Mouse (Mus musculus): ENCODE measurements around the gene Lin9. TPM values are rescaled to one million over a fixed set of nuclear protein-coding genes. Genes with fewer than 3 reads are reported as not detected.

Lin9 gene
- polyA plus RNA-seq, 1 experiment from 2014 or later = 20.1 TPM

DNA sequence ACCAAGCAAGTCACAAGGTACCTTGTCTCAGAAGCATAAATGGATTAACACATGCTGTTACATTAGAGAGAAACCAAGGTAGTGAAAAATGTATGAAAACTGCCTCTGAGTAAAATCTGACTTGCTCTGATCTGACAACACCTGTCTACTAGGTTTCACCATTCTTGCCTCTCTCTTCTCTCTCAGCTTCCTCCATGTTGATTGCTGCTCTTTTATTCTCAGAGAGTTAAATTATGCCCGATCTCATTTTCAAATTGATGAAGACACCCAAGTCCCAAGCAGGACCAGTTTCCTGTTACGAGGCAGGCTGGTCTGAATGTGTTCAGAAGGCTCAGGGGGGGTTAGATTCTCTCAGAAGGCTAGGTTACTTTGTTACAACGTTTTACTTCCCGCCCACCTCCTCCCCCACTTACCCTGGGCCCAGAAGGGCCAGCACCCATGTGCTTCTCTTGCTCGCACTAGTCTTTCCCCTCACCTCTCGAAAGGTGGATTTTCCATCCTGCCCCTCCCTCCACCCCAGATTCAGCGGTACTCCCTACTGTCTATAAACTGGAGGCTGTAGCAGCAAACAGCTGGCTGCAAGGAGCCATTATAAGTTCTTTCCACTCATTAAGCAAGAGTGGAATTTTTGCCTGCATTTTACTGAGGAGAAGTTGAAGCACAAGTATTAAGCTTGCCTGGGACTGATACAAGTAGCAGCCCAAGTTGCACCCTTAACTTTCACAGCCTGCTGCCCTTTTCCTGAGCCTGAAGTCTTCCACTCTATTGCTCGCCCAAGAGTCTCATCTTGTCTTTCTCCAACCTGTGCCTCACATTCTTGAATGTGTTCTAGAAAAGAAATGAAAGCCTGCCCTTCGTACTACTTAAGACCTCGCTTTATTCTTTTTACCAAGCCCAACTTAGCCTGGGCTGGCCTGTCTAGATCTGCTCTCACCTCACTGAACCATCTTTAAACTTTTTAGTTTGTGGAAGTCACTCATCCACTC, 1.2 kb upstream of the Lin9 start:
- Histone ChIP-seq H3K36me3 (0 out of 2 replicates have a peak, but pooled peaks cover 3% of the 10 kb centered on the region), H3K4me2 (replicated peaks) (peak overlapping the region; percentile 84), H3K9me3 (replicated peaks) (no peaks in the 10 kb centered on the region), H3K27ac (no peak overlapping the region), H3K27me3 (no peaks in the 10 kb centered on the region), H3K9ac (peak overlapping the region; percentile 97), H3K4me1 (peaks cover 22% of the 10 kb centered on the region), H3K4me3 (peak overlapping the region; percentile 95)
- 50% methylated on average over 10 of the region's 10 CpGs for WGBS
- ATAC-seq (ENCODE audit: low FRiP score) = no peak

- Histone ChIP-seq H3K27me3 (no peaks in the 10 kb centered on the region), H3K4me2 (replicated peaks) (peak overlapping the region; percentile 84), H3K9ac (peak overlapping the region; percentile 97), H3K27ac (peak overlapping the region; percentile 92), H3K4me3 (peak overlapping the region; percentile 95), H3K36me3 (0 out of 2 replicates have a peak, but pooled peaks cover 3% of the 10 kb centered on the region), H3K4me1 (peaks cover 25% of the 10 kb centered on the region), H3K9me3 (replicated peaks) (no peaks in the 10 kb centered on the region)
- ATAC-seq (ENCODE audit: low FRiP score) = peak; percentile 77
- WGBS = under 1% methylated on average over 48 of the region's 61 CpGs
These were observed 285 bp upstream of the Lin9 start for GRCm38 (mm10) chr1:180640605-180641125.

DNA sequence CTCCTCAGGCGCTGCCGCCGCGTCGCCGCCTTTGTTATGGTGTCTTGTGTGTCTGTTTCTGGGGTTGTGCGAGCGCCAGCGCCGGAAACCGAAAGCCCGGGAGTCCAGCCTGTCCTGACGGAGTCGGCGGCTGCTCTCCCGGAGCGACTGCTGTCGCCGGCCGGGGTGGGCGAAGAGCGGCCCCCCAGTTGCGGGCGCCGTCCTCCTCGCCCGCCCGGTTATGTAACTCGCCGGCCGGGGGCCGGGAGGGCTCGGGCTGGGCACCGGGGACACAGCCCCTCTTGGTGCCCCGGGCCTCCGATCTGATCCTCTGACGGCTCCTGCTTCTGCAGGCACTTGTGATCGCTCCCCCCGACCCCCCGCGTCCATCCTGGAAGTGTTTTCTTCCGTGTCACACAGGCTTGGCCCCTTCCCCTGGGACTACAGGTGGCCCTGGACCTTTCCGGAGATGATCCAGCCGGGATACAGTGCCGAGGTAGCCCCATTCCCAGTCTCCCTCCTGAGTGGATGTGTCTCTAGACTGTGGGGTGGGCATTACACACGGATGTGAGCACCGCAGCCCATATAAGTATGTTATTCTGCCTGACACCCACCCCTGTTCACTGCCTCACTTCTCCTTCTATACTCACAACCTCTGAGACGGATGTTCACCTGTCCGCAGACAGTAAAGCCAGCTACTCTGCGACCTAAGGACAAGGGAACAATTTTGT, 723 bp downstream of the Lin9 start:
- H3K4me1 ChIP-seq = peaks cover 25% of the 10 kb centered on the region
- H3K27me3 ChIP-seq = no peaks in the 10 kb centered on the region
- peak overlapping the region; percentile 92 for H3K27ac ChIP-seq
- H3K4me2 ChIP-seq (replicated peaks) = peak overlapping the region; percentile 82
- H3K36me3 ChIP-seq = 0 out of 2 replicates have a peak, but pooled peaks cover 3% of the 10 kb centered on the region
- ATAC-seq (ENCODE audit: low FRiP score) = peak; percentile 72
- peak overlapping the region; percentile 97 for H3K9ac ChIP-seq
- no peaks in the 10 kb centered on the region for H3K9me3 ChIP-seq (replicated peaks)
- H3K4me3 ChIP-seq = peak overlapping the region; percentile 95
- WGBS = 3% methylated on average over 45 of the region's 50 CpGs

DNA sequence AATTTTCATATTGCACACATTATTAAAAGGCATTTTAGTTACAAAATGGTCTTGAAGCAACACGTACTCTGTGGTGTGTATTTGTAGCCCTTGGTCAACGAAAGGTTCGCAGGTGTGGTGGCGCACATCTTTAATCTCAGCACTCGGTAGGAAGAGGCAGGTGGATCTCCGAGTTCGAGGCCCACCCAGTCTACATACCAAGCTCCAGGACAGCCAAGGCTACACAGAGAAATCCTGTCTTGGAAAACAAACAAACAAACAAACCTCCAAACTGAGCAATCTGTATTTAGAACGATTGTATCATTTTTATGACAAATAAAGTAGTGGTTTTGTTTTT, 1.2 kb downstream of the Lin9 start:
- 0 out of 2 replicates have a peak, but pooled peaks cover 3% of the 10 kb centered on the region for H3K36me3 ChIP-seq
- 89% methylated on average over 8 of the region's 8 CpGs for WGBS
- no peak overlapping the region for H3K27ac ChIP-seq
- no peak for ATAC-seq (ENCODE audit: low FRiP score)
- H3K9me3 ChIP-seq (replicated peaks) = no peaks in the 10 kb centered on the region
- H3K4me1 ChIP-seq = peaks cover 25% of the 10 kb centered on the region
- peak overlapping the region; percentile 95 for H3K4me3 ChIP-seq
- H3K9ac ChIP-seq = peak overlapping the region; percentile 97
- no peaks in the 10 kb centered on the region for H3K27me3 ChIP-seq
- H3K4me2 ChIP-seq (replicated peaks) = peak overlapping the region; percentile 82

GRCm38 (mm10) chr1:180691284-180691683, 50.3 kb downstream of the Lin9 start:
- no peak overlapping the region for H3K27ac ChIP-seq
- H3K4me1 ChIP-seq = no peaks in the 10 kb centered on the region
- peaks cover 28% of the 10 kb centered on the region for H3K36me3 ChIP-seq
- peaks cover 21% of the 10 kb centered on the region for H3K27me3 ChIP-seq
- 90% methylated on average over 7 of the region's 7 CpGs for WGBS
- H3K9me3 ChIP-seq (replicated peaks) = no peaks in the 10 kb centered on the region
- H3K9ac ChIP-seq = no peak overlapping the region
- ATAC-seq (ENCODE audit: low FRiP score) = no peak
- no peak overlapping the region for H3K4me3 ChIP-seq
- H3K4me2 ChIP-seq (replicated peaks) = no peak overlapping the region

GRCm38 (mm10) chr1:180696626-180697352, 55.8 kb downstream of the Lin9 start, which contains the start of gene Mixl1:
Gene Mixl1 (minus strand): TSS chr1:180697034.
- peak within 1 kb of the TSS; percentile 39 for H3K9ac ChIP-seq
- H3K27ac ChIP-seq = no peak within 1 kb of the TSS
- no peaks in the 10 kb centered on the region for H3K9me3 ChIP-seq (replicated peaks)
- H3K4me2 ChIP-seq (replicated peaks) = peak within 1 kb of the TSS; percentile 63
- H3K36me3 ChIP-seq = no peaks in the 10 kb centered on the region
- peaks cover 56% of the 10 kb centered on the region for H3K27me3 ChIP-seq
- WGBS = under 1% methylated on average over 78 of the region's 79 CpGs
- peak within 1 kb of the TSS; percentile 40 for H3K4me3 ChIP-seq
- H3K4me1 ChIP-seq = peaks cover 8% of the 10 kb centered on the region
- ATAC-seq (ENCODE audit: low FRiP score) = no peak; the same call in 1 of the 2 replicates

- H3K9me3 ChIP-seq (replicated peaks) = no peaks in the 10 kb centered on the region
- peaks cover 8% of the 10 kb centered on the region for H3K4me1 ChIP-seq
- no peak for ATAC-seq (ENCODE audit: low FRiP score)
- H3K27ac ChIP-seq = no peak overlapping the region
- 52% methylated on average over 5 of the region's 5 CpGs for WGBS
- H3K36me3 ChIP-seq = no peaks in the 10 kb centered on the region
- H3K9ac ChIP-seq = no peak overlapping the region
- peaks cover 56% of the 10 kb centered on the region for H3K27me3 ChIP-seq
- no peak overlapping the region for H3K4me3 ChIP-seq
- H3K4me2 ChIP-seq (replicated peaks) = no peak overlapping the region
These were observed 57.1 kb downstream of the Lin9 start for GRCm38 (mm10) chr1:180698063-180698462.

DNA sequence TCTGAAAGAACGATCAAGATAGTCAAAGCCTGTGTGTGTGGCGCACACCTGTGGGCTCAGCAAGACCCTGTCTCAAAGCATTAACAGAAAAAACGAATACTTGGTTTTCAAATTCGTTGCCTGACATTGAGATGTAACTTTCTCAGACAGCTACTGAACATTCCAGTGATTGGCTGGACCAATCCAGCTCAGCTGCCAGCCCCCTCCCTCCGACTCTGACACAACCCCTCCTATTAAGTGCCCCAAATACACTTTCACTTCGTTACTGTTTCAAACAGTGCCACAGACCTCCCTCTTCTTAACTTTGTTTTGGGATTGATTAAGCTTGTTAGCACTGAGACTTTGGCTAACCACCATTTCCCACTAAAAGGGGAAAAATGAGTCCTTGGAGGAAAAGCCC, 62.5 kb downstream of the Lin9 start:
- H3K9ac ChIP-seq = no peak overlapping the region
- no peak overlapping the region for H3K4me3 ChIP-seq
- no peak overlapping the region for H3K27ac ChIP-seq
- H3K4me1 ChIP-seq = no peaks in the 10 kb centered on the region
- peaks cover 14% of the 10 kb centered on the region for H3K27me3 ChIP-seq
- no peaks in the 10 kb centered on the region for H3K36me3 ChIP-seq
- 58% methylated on average over 6 of the region's 6 CpGs for WGBS
- H3K4me2 ChIP-seq (replicated peaks) = no peak overlapping the region
- ATAC-seq (ENCODE audit: low FRiP score) = no peak
- no peaks in the 10 kb centered on the region for H3K9me3 ChIP-seq (replicated peaks)

- no peaks in the 10 kb centered on the region for H3K36me3 ChIP-seq
- H3K4me2 ChIP-seq (replicated peaks) = no peak overlapping the region
- H3K9me3 ChIP-seq (replicated peaks) = no peaks in the 10 kb centered on the region
- 67% methylated on average over 3 of the region's 3 CpGs for WGBS
- no peak overlapping the region for H3K27ac ChIP-seq
- no peak overlapping the region for H3K4me3 ChIP-seq
- no peak for ATAC-seq (ENCODE audit: low FRiP score)
- no peaks in the 10 kb centered on the region for H3K27me3 ChIP-seq
- H3K9ac ChIP-seq = no peak overlapping the region
- no peaks in the 10 kb centered on the region for H3K4me1 ChIP-seq
These were observed 66.4 kb downstream of the Lin9 start for GRCm38 (mm10) chr1:180707368-180707767.

- ATAC-seq (ENCODE audit: low FRiP score) = no peak
- Histone ChIP-seq H3K4me2 (replicated peaks) (no peak overlapping the region), H3K4me3 (no peak overlapping the region), H3K36me3 (no peaks in the 10 kb centered on the region), H3K27ac (no peak overlapping the region), H3K4me1 (no peaks in the 10 kb centered on the region), H3K27me3 (no peaks in the 10 kb centered on the region), H3K9me3 (replicated peaks) (no peaks in the 10 kb centered on the region), H3K9ac (no peak overlapping the region)
- WGBS = 74% methylated on average over 3 of the region's 3 CpGs
These were observed 66.9 kb downstream of the Lin9 start for GRCm38 (mm10) chr1:180707813-180708212.

- H3K4me3 ChIP-seq = no peak overlapping the region
- H3K27ac ChIP-seq = no peak overlapping the region
- no peaks in the 10 kb centered on the region for H3K36me3 ChIP-seq
- 67% methylated on average over 14 of the region's 14 CpGs for WGBS
- H3K4me1 ChIP-seq = no peaks in the 10 kb centered on the region
- no peak overlapping the region for H3K9ac ChIP-seq
- no peaks in the 10 kb centered on the region for H3K9me3 ChIP-seq (replicated peaks)
- H3K27me3 ChIP-seq = no peaks in the 10 kb centered on the region
- no peak overlapping the region for H3K4me2 ChIP-seq (replicated peaks)
- no peak for ATAC-seq (ENCODE audit: low FRiP score)
These were observed 68.2 kb downstream of the Lin9 start for GRCm38 (mm10) chr1:180708935-180709776.
